In the genomic region with DNA sequence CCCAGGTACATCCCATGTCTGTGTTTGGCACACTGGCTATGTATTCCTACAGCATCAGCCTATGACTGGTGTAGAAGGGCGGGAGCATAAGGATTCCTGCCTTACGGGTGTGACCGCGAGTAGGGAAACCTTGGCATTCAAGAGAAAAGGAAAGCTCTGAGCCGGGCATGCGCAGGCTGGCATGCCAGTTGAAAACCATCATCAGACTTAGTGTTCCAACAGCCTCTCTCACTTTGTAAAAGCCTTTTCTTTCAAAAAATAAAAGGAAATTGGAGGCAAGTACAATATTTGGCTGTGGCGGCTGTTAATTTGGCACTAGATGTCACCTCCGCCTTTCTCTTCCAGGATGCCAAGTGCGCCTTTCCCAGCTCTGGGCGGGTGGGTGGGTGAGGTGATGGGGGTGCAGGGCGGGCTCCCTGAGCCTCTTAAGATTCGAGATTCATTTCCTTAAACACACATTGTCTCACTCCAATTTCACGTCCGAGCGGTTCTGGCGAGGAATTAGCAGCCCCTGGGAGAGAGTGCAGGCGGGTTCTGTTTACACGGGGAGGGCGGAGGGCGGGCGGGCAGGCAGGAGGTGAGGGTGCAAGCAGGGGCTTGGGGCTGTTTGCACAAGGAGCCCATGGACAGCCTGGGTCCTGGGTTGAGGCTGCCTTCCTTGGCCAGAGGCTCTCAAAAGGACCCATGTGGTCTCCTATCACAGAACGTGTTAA, we compare ENCODE assay signal across 16 mouse cellular contexts. TPM values are rescaled to one million over a fixed set of nuclear protein-coding genes. Genes with fewer than 3 reads are reported as not detected.
DNase-seq lines count a peak whose midpoint lies in the region; ATAC-seq and TF ChIP-seq lines count a peak whose summit lies in the region.
"Had no signal": no experiment of that assay in that cellular context is flagged by ENCODE, and none has a peak within 500 bp of the region (broad histone marks: within the 10 kb centered on the region; RNA-seq: fewer than 3 reads in every experiment).

No protein-coding gene starts in this region.

- 28% methylated on average over 22 of the region's 22 CpGs for WGBS in kidney, adult 2 months
- 45% methylated on average over 22 of the region's 22 CpGs for WGBS in hindbrain, embryonic 15.5 days
- 43% methylated on average over 22 of the region's 22 CpGs for WGBS in neural tube, embryonic 15.5 days

- H3K27ac ChIP-seq in kidney, adult 2 months (ENCODE audit: insufficient read depth, low read depth, low read length): no peak overlapping the region
- peak overlapping the region; percentile 45; the same call in 1 of the 2 replicates for H3K27ac ChIP-seq in hindbrain, embryonic 15.5 days (replicated peaks)
- H3K27ac ChIP-seq in neural tube, embryonic 15.5 days (replicated peaks): peak overlapping the region; percentile 28
- H3K27ac ChIP-seq: embryonic facial prominence, embryonic 12.5 days; forebrain, embryonic 13.5 days; heart, embryonic 15.5 days; macrophage had no signal

- no peak overlapping the region for H3K9ac ChIP-seq in hindbrain, embryonic 15.5 days
- H3K9ac ChIP-seq in neural tube, embryonic 15.5 days (replicated peaks): no peak overlapping the region
- H3K9ac ChIP-seq: embryonic facial prominence, embryonic 12.5 days; forebrain, embryonic 13.5 days; heart, embryonic 15.5 days had no signal

- no peak for TF ChIP-seq CTCF in kidney, adult 2 months (conservative IDR thresholded peaks at IDR 0.05; ENCODE audit: insufficient read depth, insufficient read length, low read depth, low read length)

- no peaks in the 10 kb centered on the region for H3K27me3 ChIP-seq in kidney, adult 2 months (replicated peaks; ENCODE audit: control insufficient read depth, insufficient read depth, low read length)
- no peaks in the 10 kb centered on the region for H3K27me3 ChIP-seq in hindbrain, embryonic 15.5 days
- H3K27me3 ChIP-seq in neural tube, embryonic 15.5 days (replicated peaks): no peaks in the 10 kb centered on the region

- ATAC-seq in hindbrain, embryonic 15.5 days (ENCODE audit: low FRiP score, low read depth): no peak
- ATAC-seq in neural tube, embryonic 15.5 days (ENCODE audit: low FRiP score): no peak
- ATAC-seq: forebrain, embryonic 13.5 days had no signal

- no peak for TF ChIP-seq POLR2A in kidney, adult 2 months (IDR thresholded peaks at IDR 0.05; ENCODE audit: low read depth, low read length)

- peak; percentile 38 for DNase-seq in adrenal gland, postnatal 14 days
- no peak for DNase-seq in adrenal gland, postnatal 25 days
- peak; percentile 48 to 66 for DNase-seq in kidney, postnatal 4 days
- DNase-seq in kidney, adult 2 months: no peak
- DNase-seq in heart, adult 11 months: no peak
- no peak for DNase-seq in heart, adult 18-20 months
- DNase-seq: cerebellum, adult 9-11 months; gastrocnemius, postnatal 36 days; kidney, adult 18-20 months; retina, postnatal 1 day had no signal

- no peaks in the 10 kb centered on the region for H3K9me3 ChIP-seq in hindbrain, embryonic 15.5 days
- H3K9me3 ChIP-seq in neural tube, embryonic 15.5 days (replicated peaks): no peaks in the 10 kb centered on the region
- H3K9me3 ChIP-seq: embryonic facial prominence, embryonic 12.5 days; forebrain, embryonic 13.5 days; heart, embryonic 15.5 days had no signal

- H3K36me3 ChIP-seq in kidney, adult 2 months (ENCODE audit: control insufficient read depth, insufficient read depth, low read length): no peaks in the 10 kb centered on the region
- no peaks in the 10 kb centered on the region for H3K36me3 ChIP-seq in hindbrain, embryonic 15.5 days
- H3K36me3 ChIP-seq in neural tube, embryonic 15.5 days: no peaks in the 10 kb centered on the region
- H3K36me3 ChIP-seq: embryonic facial prominence, embryonic 12.5 days; heart, embryonic 15.5 days had no signal

- H3K4me2 ChIP-seq in hindbrain, embryonic 15.5 days: no peak overlapping the region
- H3K4me2 ChIP-seq in neural tube, embryonic 15.5 days: no peak overlapping the region
- H3K4me2 ChIP-seq: embryonic facial prominence, embryonic 12.5 days; forebrain, embryonic 13.5 days; heart, embryonic 15.5 days had no signal

- H3K4me1 ChIP-seq in kidney, adult 2 months (ENCODE audit: control insufficient read depth, insufficient read depth, low read length): no peaks in the 10 kb centered on the region
- H3K4me1 ChIP-seq in hindbrain, embryonic 15.5 days (replicated peaks): peaks cover 48% of the 10 kb centered on the region
- H3K4me1 ChIP-seq in neural tube, embryonic 15.5 days: peaks cover 53% of the 10 kb centered on the region

- H3K4me3 ChIP-seq in kidney, adult 2 months (ENCODE audit: insufficient read depth, low read depth, low read length): no peak overlapping the region
- H3K4me3 ChIP-seq in hindbrain, embryonic 15.5 days: no peak overlapping the region
- no peak overlapping the region for H3K4me3 ChIP-seq in neural tube, embryonic 15.5 days (replicated peaks)
- H3K4me3 ChIP-seq: embryonic facial prominence, embryonic 12.5 days; forebrain, embryonic 13.5 days; heart, embryonic 15.5 days had no signal

RNA-seq across cellular contexts. Expression of gene Cacna2d2, which starts 49.5 kb away (rescaled TPM):
- total RNA-seq in adrenal gland, postnatal 14 days (2021): 5.1 and 6.6 TPM in 2 replicates
- 5.6 and 6.9 TPM in 2 replicates for total RNA-seq in adrenal gland, postnatal 25 days (2021)
- polyA plus RNA-seq in kidney, adult 2 months (2012; rRNA removed): 0.48 and 0.62 TPM in 2 replicates
- 7.7 and 10.7 TPM in 2 replicates for polyA plus RNA-seq in hindbrain, embryonic 15.5 days (2015; fragmentation: Nextera tagmentation; extraction: Ambion mirVana)
- 7.6 and 9.8 TPM in 2 replicates for polyA plus RNA-seq in neural tube, embryonic 15.5 days (2015; fragmentation: Nextera tagmentation; extraction: Ambion mirVana)
- total RNA-seq in heart, adult 18-20 months (2021): 10 to 100 TPM; 14.8 TPM
- polyA plus RNA-seq: macrophage had no signal

Comparison
In these comparisons a context has a peak if more than half of its experiments do, and no peak if none do; other contexts are left out.
1. DNase-seq: peak in adrenal gland, postnatal 14 days (single experiment) and kidney, postnatal 4 days (2 of 2); none in adrenal gland, postnatal 25 days (single experiment), kidney, adult 2 months (single experiment), heart, adult 11 months (single experiment) and heart, adult 18-20 months (0 of 2).